Mouse (Mus musculus): ENCODE measurements around the gene Gstp1.

DNA sequence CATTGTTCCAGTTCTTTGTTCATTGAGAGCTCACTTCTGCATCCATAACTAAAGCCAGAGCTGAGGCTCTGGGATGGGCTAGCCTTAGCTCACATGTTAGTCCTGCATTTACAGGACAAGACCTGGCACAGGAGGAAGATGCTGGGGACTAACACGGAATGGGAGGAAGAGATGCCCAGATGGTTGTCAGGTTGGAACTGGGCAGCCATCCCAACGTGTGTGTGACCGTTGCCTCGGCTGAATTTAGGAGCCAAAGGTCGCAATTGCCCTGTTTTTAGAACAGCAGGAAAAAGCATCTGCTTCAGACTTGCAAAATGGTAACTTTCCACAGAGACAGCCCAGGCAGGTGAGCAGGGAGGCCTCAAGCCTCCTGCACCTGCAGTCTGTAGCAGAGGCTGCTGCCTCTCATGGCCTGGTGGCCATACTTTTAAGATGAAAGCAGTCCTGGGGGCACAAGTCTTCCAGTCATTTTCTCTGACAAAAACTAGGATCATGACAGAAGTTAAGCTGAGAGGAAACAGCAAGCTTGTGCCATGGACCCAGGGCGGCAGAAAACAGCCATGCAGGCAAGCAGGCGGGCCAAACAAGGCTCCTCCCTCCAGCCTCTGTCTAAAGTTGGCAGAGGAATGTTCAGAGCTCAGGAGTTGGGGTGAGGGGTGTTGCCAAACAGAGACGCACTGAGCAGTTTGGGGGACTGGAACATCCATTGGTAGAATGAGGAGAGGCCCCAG is 17.6 kb upstream of the Gstp1 start:
- TF ChIP-seq GATA1 (IDR thresholded peaks at IDR 0.05; ENCODE audit: borderline replicate concordance, low read length) = no peak
- no peak for TF ChIP-seq CTCF (IDR thresholded peaks at IDR 0.05; ENCODE audit: low read depth, low read length)
- no peak for TF ChIP-seq TAL1 (conservative IDR thresholded peaks at IDR 0.05; ENCODE audit: low read depth, low read length)
- no peak for TF ChIP-seq POLR2AphosphoS5 (IDR thresholded peaks at IDR 0.05; ENCODE audit: insufficient replicate concordance, low read depth, low read length)
- TF ChIP-seq GATA2 (IDR thresholded peaks at IDR 0.05; ENCODE audit: borderline replicate concordance, low read depth, low read length) = no peak
